Mouse (Mus musculus) layer of hippocampus, adult 2 months (tissue): Measurements from ENCODE around the gene Tdpoz4. TPM values are rescaled to one million over a fixed set of nuclear protein-coding genes. Genes with fewer than 3 reads are reported as not detected.
"Not testable (repeated sequence)": the region's sequence is repeated elsewhere in the genome, so short reads cannot be mapped to it uniquely, and the experiment has no call there.

ENCODE experiments used
- DNase-seq, 2 experiments: peaks; one replicate each; pipeline ENCODE4 v3.0.0; 2022; ENCODE audit warnings: low spot score in 2 of 2
- H3K27ac ChIP-seq: fragments of 200-600 bp; 2 replicates; pipeline ENCODE4 v1.8.1; 2022
- H3K4me3 ChIP-seq: fragments of 200-600 bp; 2 replicates; pipeline ENCODE4 v1.8.1; 2022; ENCODE audit warnings: mild to moderate bottlenecking
- CTCF ChIP-seq: fragments of 200-600 bp; conservative IDR thresholded peaks from 2 replicates; pipeline ENCODE4 v1.8.1; 2022; ENCODE audit warnings: antibody characterized with exemption, mild to moderate bottlenecking, moderate library complexity
- long read RNA-seq, 2 experiments: library from polyadenylated mRNA; stranded (forward); transcript quantifications; one replicate each; pipeline ENCODE4 v2.0.0; 2021; ENCODE audit warnings: borderline mapping rate in 2 of 2
- total RNA-seq, 2 experiments: library from RNA; stranded (reverse); gene quantifications; 2 replicates each; pipeline ENCODE4 v1.2.3; 2021

Tdpoz4 gene
- total RNA-seq, result not detected
- long read RNA-seq, experiment 1, result 0 reads
- long read RNA-seq, experiment 2, result 0 reads

- DNase-seq, H3K4me3 ChIP-seq, H3K27ac ChIP-seq: not testable (repeated sequence)
These were observed at the start of gene Tdpoz4 for GRCm38 (mm10) chr3:93796098-93796497. Gene Tdpoz4, plus strand, starts transcription at chr3:93796398.

- H3K27ac ChIP-seq, H3K4me3 ChIP-seq, DNase-seq: not testable (repeated sequence)
These were observed 42.2 kb upstream of the Tdpoz4 start for GRCm38 (mm10) chr3:93754022-93754421.

DNA sequence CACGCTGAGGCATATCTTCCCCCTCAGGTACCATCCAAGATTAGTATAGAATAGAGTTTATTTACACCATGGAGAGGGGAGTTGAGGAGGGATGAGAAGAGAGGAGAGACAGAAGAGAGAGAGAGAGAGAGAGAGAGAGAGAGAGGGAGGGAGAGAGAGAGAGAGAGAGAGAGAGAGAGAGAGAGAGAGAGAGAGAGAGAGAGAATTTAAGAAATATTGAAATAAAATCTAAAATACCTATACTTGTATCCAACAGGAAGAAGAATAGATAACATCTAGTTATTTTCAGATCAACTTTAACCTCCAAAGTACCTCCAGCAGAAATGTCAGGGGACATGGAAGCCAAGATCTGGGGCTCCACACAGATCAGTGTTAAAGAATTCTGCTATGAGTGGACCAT, 23.5 kb upstream of the Tdpoz4 start, which contains the start of gene Gm5773:
Gene Gm5773 (plus strand): TSS at position 301 of the 400 bp plus-strand sequence.
- DNase-seq, H3K27ac ChIP-seq, H3K4me3 ChIP-seq: not testable (repeated sequence)

DNA sequence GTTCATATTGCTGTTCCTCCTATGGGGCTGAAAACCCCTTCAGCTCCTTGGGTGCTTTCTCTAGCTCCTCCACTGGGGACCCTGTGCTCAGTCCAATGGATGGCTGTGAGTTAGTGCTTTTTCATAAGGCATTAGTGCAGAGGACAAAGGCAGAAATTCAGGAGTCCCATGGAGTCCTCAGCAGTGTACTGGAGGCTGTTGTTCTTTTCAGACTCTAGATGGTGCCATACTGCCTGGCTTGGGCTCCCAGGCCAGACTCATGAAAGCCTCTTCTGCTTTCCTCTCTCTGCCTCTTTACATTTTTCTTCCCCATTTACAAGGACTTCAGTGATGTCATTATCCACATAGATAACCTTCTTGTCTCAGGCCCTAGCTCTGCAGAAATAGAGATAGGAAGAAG, 17.1 kb downstream of the Tdpoz4 start:
- TF ChIP-seq CTCF, result peak; percentile 57
- DNase-seq, H3K4me3 ChIP-seq, H3K27ac ChIP-seq: not testable (repeated sequence)

- H3K4me3 ChIP-seq, H3K27ac ChIP-seq, DNase-seq: not testable (repeated sequence)
These were observed 29.5 kb downstream of the Tdpoz4 start, which contains the start of gene Tdpoz3 for GRCm38 (mm10) chr3:93825720-93826119. Gene Tdpoz3, plus strand, starts transcription at chr3:93826020.

Other genes with a start within 250 kb of the Tdpoz4 start
- gene S100a10, start 241.3 kb upstream of the Tdpoz4 start, total RNA-seq, result 10 to 100 TPM; 18.7 to 23.6 TPM
- gene Tdpoz2, start 143.7 kb upstream of the Tdpoz4 start, total RNA-seq, result not detected
- gene Tdpoz1, start 120.1 kb upstream of the Tdpoz4 start, total RNA-seq, result not detected
- not detected for gene Gm37596, start 103.3 kb upstream of the Tdpoz4 start, total RNA-seq
- not detected for gene Gm5773, start 23.4 kb upstream of the Tdpoz4 start, total RNA-seq
- not detected for gene Tdpoz3, start 29.6 kb downstream of the Tdpoz4 start, total RNA-seq
- gene Gm9117, start 147.1 kb downstream of the Tdpoz4 start, total RNA-seq, result not detected
- not detected for gene Tdpoz5, start 164.9 kb downstream of the Tdpoz4 start, total RNA-seq